Mouse (Mus musculus) neural tube, embryonic 12.5 days (tissue): Measurements from ENCODE around the gene Tpd52l1. TPM values are rescaled to one million over a fixed set of nuclear protein-coding genes. Genes with fewer than 3 reads are reported as not detected.

ENCODE experiments used
- ATAC-seq: fragments of 200-750 bp; cut with Nextera tagmentation; 2 replicates; pipeline ENCODE4 v1.8.0; 2017; ENCODE audit warnings: low read depth, mild to moderate bottlenecking, moderate TSS enrichment, moderate library complexity; ENCODE audit not compliant: low FRiP score
- H3K27ac ChIP-seq: fragments of 300-500 bp; sonication (generic); 2 replicates; pipeline ENCODE4 v1.5.1; 2016
- H3K27me3 ChIP-seq: fragments of 300-500 bp; sonication (generic); replicated peaks from 2 replicates; pipeline ENCODE4 v1.6.1; 2016; ENCODE audit warnings: mild to moderate bottlenecking
- H3K36me3 ChIP-seq: fragments of 300-500 bp; sonication (generic); 2 replicates; pipeline ENCODE4 v1.6.1; 2016; ENCODE audit warnings: mild to moderate bottlenecking
- H3K4me1 ChIP-seq: fragments of 300-500 bp; sonication (generic); 2 replicates; pipeline ENCODE4 v1.6.1; 2016
- H3K4me2 ChIP-seq: fragments of 300-500 bp; sonication (generic); replicated peaks from 2 replicates; pipeline ENCODE4 v1.6.1; 2016; ENCODE audit warnings: mild to moderate bottlenecking
- H3K4me3 ChIP-seq: fragments of 300-500 bp; sonication (generic); 2 replicates; pipeline ENCODE4 v1.5.1; 2016
- H3K9ac ChIP-seq: fragments of 300-500 bp; sonication (generic); 2 replicates; pipeline ENCODE4 v1.6.1; 2016; ENCODE audit warnings: mild to moderate bottlenecking
- H3K9me3 ChIP-seq: fragments of 300-500 bp; sonication (generic); 2 replicates; pipeline ENCODE4 v1.6.1; 2016; ENCODE audit warnings: mild to moderate bottlenecking
- WGBS: fragments of 180-500 bp; shearing (Covaris S2); methylation state at CpG from one replicate; pipeline ENCODE4 v1.1.7; 2016; 5-methylcytosine and 5-hydroxymethylcytosine counted together
- polyA plus RNA-seq: library from polyadenylated mRNA; unstranded; fragments of >200 nt; fragmentation: Nextera tagmentation; extraction: Ambion mirVana; gene quantifications from 2 replicates; pipeline ENCODE4 v1.2.1, GENCODE M21; 2016

Tpd52l1 gene
- polyA plus RNA-seq, 1 experiment from 2014 or later, result 26.4 TPM

GRCm38 (mm10) chr10:31330286-31330962, 115.3 kb downstream of the Tpd52l1 start:
- Histone ChIP-seq H3K4me1 (no peaks in the 10 kb centered on the region), H3K27me3 (no peaks in the 10 kb centered on the region), H3K4me2 (no peak overlapping the region), H3K9ac (no peak overlapping the region), H3K4me3 (no peak overlapping the region), H3K27ac (no peak overlapping the region), H3K36me3 (peaks cover 15% of the 10 kb centered on the region; the same call in 1 of the 2 replicates), H3K9me3 (no peaks in the 10 kb centered on the region)
- no peak for ATAC-seq
- 95% methylated on average over 3 of the region's 3 CpGs for WGBS

DNA sequence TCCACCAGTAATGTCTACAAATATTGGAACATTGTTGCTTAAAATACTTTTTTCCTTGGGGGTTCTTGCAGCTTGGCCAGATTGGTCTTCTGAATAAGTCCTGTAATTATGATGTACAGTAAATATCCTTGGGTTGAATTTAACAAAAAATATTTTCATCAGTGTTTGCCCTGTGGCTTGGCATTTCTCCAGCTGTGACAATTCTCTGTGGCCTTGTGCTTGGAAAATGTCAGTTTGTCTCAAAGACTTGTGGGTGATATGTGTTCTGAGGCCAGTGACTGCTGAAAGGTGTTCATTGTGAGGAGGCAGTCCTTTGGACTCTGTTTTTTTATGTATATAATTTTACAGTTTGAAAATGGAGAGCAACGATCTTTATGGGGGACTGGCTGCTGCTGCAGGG, 116.3 kb downstream of the Tpd52l1 start:
- H3K9ac ChIP-seq, result no peak overlapping the region
- no peaks in the 10 kb centered on the region for H3K27me3 ChIP-seq
- H3K4me2 ChIP-seq, result no peak overlapping the region
- no peak overlapping the region for H3K27ac ChIP-seq
- H3K4me1 ChIP-seq, result no peaks in the 10 kb centered on the region
- no peak for ATAC-seq
- peaks cover 15% of the 10 kb centered on the region; the same call in 1 of the 2 replicates for H3K36me3 ChIP-seq
- WGBS, result 82% methylated on average over 1 of the region's 1 CpGs
- no peaks in the 10 kb centered on the region for H3K9me3 ChIP-seq
- no peak overlapping the region for H3K4me3 ChIP-seq

DNA sequence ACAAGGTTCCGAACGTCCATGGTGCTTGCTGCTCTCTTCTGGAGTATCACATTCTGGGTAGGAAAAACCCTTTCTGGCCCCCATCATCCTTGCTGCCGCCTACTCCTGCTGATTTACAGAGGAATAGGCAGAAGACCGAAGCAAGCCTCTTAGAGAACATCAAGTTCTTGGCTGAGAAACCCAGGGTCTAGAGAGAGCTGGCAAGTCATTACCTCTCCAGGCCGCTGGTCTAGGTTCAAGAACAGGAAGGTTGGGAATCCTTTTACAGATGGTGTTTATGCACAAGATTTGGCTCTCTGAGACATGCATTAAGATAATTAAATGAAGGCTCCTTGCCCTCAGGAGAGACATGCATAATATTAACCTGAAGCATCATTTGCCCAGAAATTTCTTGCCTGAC, 127.3 kb downstream of the Tpd52l1 start:
- Histone ChIP-seq H3K9me3 (no peaks in the 10 kb centered on the region), H3K27me3 (no peaks in the 10 kb centered on the region), H3K9ac (no peak overlapping the region), H3K27ac (no peak overlapping the region), H3K4me1 (0 out of 2 replicates have a peak, but pooled peaks cover 2% of the 10 kb centered on the region), H3K4me3 (no peak overlapping the region), H3K4me2 (no peak overlapping the region), H3K36me3 (peaks cover 12% of the 10 kb centered on the region)
- no peak for ATAC-seq
- 89% methylated on average over 5 of the region's 5 CpGs for WGBS

DNA sequence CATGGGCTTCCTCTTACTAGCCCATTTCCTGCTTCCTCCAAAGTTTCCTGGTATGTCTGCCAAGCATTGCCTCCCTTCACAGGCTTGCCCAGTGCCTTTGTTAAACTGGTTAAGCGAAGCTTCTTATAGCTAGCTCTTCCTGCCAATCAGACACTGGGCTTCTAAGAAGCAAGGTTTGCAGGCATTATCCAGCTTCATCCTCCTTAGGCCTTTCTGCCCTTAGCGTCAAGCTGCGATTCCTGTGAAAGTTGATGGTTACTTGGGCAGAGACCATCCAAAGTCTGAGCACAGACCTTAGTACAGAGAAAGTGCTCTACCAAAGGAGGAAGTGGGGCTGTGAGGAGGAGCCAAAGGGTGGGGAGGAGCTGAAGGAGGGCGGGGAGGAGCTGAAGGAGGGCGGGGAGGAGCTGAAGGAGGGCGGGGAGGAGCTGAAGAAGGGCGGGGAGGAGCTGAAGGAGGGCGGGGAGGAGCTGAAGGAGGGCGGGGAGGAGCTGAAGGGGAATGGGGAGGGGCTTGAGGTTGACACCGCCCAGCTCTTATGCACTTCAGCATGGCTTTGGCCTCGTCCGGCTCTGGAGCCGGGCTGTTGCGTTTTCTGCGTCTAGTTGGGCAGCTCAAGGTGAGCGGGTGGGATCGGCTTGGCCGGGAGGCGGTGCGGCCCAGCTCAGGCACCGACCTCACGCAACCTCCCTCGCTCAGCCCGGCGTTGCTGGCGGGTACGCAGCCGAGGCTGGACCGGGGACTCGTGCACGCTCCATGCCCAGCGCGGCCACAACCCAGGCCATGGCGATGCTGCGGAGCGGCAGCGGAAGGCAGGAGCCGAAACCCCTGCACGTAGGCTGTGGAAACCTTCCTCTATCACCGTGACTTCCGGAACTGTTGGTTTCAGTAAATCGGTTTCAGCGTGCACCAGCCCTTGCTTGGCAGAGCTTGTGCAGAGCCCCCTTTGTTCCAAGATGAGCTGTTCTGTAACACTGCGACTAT, 132.6 kb downstream of the Tpd52l1 start, which contains the start of gene Hddc2:
Gene Hddc2 (plus strand): TSS at position 519 of the 984 bp plus-strand sequence.
- WGBS, result 4% methylated on average over 43 of the region's 44 CpGs
- ATAC-seq, result peak; percentile 96
- H3K36me3 ChIP-seq, result peaks cover 5% of the 10 kb centered on the region

DNA sequence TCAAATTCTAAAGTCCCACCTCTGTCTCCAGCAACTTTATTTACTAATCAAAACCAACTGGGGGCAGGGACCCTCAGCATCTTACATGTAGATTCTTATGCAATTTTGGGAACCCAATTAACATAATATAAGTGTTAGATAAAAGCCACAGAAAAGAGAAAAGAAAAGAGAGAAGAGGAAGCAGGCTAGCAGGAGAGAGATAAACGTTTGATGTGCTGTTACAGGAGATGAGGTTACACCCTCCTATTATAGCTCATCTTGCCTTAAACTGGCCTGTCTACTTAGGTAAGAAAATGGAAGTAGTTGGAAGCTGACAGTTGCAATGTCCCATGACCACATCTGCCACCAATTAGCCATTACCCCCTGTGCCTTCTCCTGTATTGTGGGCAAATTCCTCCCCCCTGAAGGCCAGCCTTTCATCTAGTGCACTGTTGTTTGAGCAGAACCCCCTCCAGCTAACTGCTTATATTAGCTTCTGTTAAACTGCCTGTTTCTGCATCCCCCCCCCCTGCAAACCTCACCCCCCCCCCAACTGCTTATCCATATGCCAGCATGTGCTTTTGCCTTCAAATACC, 138.6 kb downstream of the Tpd52l1 start:
- Histone ChIP-seq H3K9ac (no peak overlapping the region), H3K4me2 (no peak overlapping the region), H3K27ac (no peak overlapping the region), H3K4me3 (no peak overlapping the region), H3K9me3 (no peaks in the 10 kb centered on the region), H3K36me3 (no peaks in the 10 kb centered on the region), H3K27me3 (no peaks in the 10 kb centered on the region), H3K4me1 (no peaks in the 10 kb centered on the region)
- ATAC-seq, result no peak
- 12% methylated on average over 1 of the region's 1 CpGs for WGBS

More for the DNA sequence above, 132.6 kb downstream of the Tpd52l1 start, which contains the start of gene Hddc2:
- Histone ChIP-seq H3K4me2 (peak within 1 kb of the TSS; percentile 69), H3K9me3 (no peaks in the 10 kb centered on the region), H3K4me1 (0 out of 2 replicates have a peak, but pooled peaks cover 2% of the 10 kb centered on the region), H3K9ac (peak within 1 kb of the TSS; percentile 72), H3K27ac (no peak within 1 kb of the TSS), H3K27me3 (no peaks in the 10 kb centered on the region), H3K4me3 (peak within 1 kb of the TSS; percentile 67)

DNA sequence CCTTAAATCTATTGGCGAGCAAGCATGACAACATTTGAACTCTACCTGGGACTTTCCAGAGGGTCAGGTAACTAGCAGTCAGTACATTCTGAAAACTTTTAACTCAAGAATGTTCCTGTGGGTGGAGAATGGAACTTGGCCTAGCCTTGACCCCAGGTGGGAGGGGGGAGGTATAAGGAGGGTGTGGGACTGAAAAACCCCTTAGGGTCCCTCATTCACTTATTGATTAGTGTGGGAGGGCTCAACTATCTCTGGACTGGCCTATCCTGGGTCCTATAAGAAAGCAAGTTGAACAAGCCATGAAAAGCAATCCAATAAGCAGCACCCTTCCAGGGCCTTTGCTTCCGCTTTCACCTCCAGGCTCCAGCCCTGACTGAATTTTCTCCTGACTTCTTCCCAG, 142.3 kb downstream of the Tpd52l1 start:
- no peaks in the 10 kb centered on the region for H3K36me3 ChIP-seq
- H3K4me2 ChIP-seq, result no peak overlapping the region
- no peaks in the 10 kb centered on the region for H3K27me3 ChIP-seq
- no peaks in the 10 kb centered on the region for H3K9me3 ChIP-seq
- no peak overlapping the region for H3K27ac ChIP-seq
- no peak overlapping the region for H3K4me3 ChIP-seq
- 93% methylated on average over 2 of the region's 2 CpGs for WGBS
- ATAC-seq, result no peak
- no peaks in the 10 kb centered on the region for H3K4me1 ChIP-seq
- no peak overlapping the region for H3K9ac ChIP-seq

GRCm38 (mm10) chr10:31300292-31300691, 145.5 kb downstream of the Tpd52l1 start:
- WGBS, result 67% methylated on average over 1 of the region's 1 CpGs
- Histone ChIP-seq H3K27me3 (no peaks in the 10 kb centered on the region), H3K9ac (no peak overlapping the region), H3K36me3 (no peaks in the 10 kb centered on the region), H3K27ac (no peak overlapping the region), H3K9me3 (no peaks in the 10 kb centered on the region), H3K4me3 (no peak overlapping the region), H3K4me2 (no peak overlapping the region), H3K4me1 (no peaks in the 10 kb centered on the region)
- ATAC-seq, result no peak

- ATAC-seq, result peak; percentile 78
- no peak overlapping the region for H3K27ac ChIP-seq
- H3K4me2 ChIP-seq, result no peak overlapping the region
- H3K36me3 ChIP-seq, result no peaks in the 10 kb centered on the region
- H3K27me3 ChIP-seq, result no peaks in the 10 kb centered on the region
- no peak overlapping the region for H3K4me3 ChIP-seq
- no peak overlapping the region for H3K9ac ChIP-seq
- H3K4me1 ChIP-seq, result no peaks in the 10 kb centered on the region
- WGBS, result 42% methylated on average over 6 of the region's 6 CpGs
- H3K9me3 ChIP-seq, result no peaks in the 10 kb centered on the region
These were observed 146.7 kb downstream of the Tpd52l1 start for GRCm38 (mm10) chr10:31298921-31299574.

DNA sequence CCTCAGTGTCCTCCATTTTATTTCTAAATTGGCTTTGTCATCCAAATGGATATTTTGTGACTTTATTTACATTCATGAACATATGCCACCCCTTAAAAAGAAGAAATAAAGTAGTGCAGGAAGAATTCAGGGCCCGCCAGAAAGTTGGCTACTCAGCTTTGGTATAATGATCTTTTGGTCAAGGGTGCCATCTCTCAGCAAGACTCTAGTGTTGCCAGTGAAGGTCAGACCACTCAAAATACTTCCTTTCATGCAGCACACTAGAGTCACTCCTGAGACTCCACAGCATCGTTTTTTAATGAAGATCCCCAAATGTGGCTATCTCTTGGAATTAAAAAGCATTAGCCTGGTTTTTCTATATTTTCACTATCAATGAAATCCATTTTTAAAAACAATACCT, 147.5 kb downstream of the Tpd52l1 start:
- Histone ChIP-seq H3K4me2 (no peak overlapping the region), H3K9me3 (no peaks in the 10 kb centered on the region), H3K36me3 (no peaks in the 10 kb centered on the region), H3K4me3 (no peak overlapping the region), H3K9ac (no peak overlapping the region), H3K27me3 (no peaks in the 10 kb centered on the region), H3K27ac (no peak overlapping the region), H3K4me1 (no peaks in the 10 kb centered on the region)
- WGBS, result 47% methylated on average over 2 of the region's 2 CpGs
- ATAC-seq, result no peak

- no peak overlapping the region for H3K27ac ChIP-seq
- H3K4me3 ChIP-seq, result no peak overlapping the region
- no peaks in the 10 kb centered on the region for H3K27me3 ChIP-seq
- WGBS, result 81% methylated on average over 4 of the region's 4 CpGs
- H3K36me3 ChIP-seq, result no peaks in the 10 kb centered on the region
- no peak overlapping the region for H3K9ac ChIP-seq
- no peak for ATAC-seq
- no peaks in the 10 kb centered on the region for H3K4me1 ChIP-seq
- no peak overlapping the region for H3K4me2 ChIP-seq
- H3K9me3 ChIP-seq, result no peaks in the 10 kb centered on the region
These were observed 148.7 kb downstream of the Tpd52l1 start for GRCm38 (mm10) chr10:31297106-31297505.

GRCm38 (mm10) chr10:31296458-31296857, 149.3 kb downstream of the Tpd52l1 start:
- Histone ChIP-seq H3K4me1 (no peaks in the 10 kb centered on the region), H3K27ac (no peak overlapping the region), H3K9ac (no peak overlapping the region), H3K36me3 (no peaks in the 10 kb centered on the region), H3K4me2 (no peak overlapping the region), H3K27me3 (no peaks in the 10 kb centered on the region), H3K4me3 (no peak overlapping the region), H3K9me3 (no peaks in the 10 kb centered on the region)
- WGBS, result 83% methylated on average over 1 of the region's 1 CpGs
- ATAC-seq, result no peak

DNA sequence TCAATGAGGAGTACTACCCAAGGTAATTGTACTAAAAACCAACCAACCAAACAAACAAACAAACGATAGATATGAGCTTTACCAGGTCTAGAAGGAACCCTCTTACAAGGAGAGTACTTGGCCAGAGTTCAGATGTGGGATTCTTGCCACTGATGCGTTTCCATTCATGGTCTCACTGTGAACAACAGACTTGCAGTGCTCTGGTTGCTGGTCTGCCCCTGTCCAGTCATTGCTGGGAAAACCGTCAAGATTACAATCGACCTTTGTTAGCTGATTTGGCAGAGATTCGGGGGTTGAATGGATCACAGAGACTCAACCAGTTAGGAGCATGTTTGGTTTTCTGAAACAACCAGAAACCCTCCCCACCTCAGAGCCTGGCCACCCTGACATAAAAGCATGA, 150.1 kb downstream of the Tpd52l1 start:
- no peaks in the 10 kb centered on the region for H3K36me3 ChIP-seq
- H3K4me1 ChIP-seq, result no peaks in the 10 kb centered on the region
- ATAC-seq, result no peak
- no peaks in the 10 kb centered on the region for H3K9me3 ChIP-seq
- no peaks in the 10 kb centered on the region for H3K27me3 ChIP-seq
- WGBS, result 50% methylated on average over 5 of the region's 5 CpGs
- H3K4me3 ChIP-seq, result no peak overlapping the region
- no peak overlapping the region for H3K27ac ChIP-seq
- no peak overlapping the region for H3K4me2 ChIP-seq
- no peak overlapping the region for H3K9ac ChIP-seq
